Mouse (Mus musculus) heart, adult 9 months (tissue): ENCODE measurements around the gene Slc2a13.

ENCODE experiments used
- DNase-seq, 2 experiments: peaks; one replicate each; pipeline ENCODE4 v3.0.0; 2022; ENCODE audit warnings: low spot score in 2 of 2

The Slc2a13 gene

GRCm38 (mm10) chr15:91374441-91374840, 198.6 kb downstream of the Slc2a13 start:
- DNase-seq, result no peak

GRCm38 (mm10) chr15:91373203-91373584, 199.9 kb downstream of the Slc2a13 start:
- DNase-seq, result peak; percentile 11 to 14

- DNase-seq, result no peak
These were observed 200.4 kb downstream of the Slc2a13 start for GRCm38 (mm10) chr15:91372464-91373202.

GRCm38 (mm10) chr15:91371859-91372394, 201.1 kb downstream of the Slc2a13 start:
- DNase-seq, result no peak

- DNase-seq, result no peak
These were observed 203.2 kb downstream of the Slc2a13 start for GRCm38 (mm10) chr15:91369736-91370449.

- DNase-seq, result no peak
These were observed 212.6 kb downstream of the Slc2a13 start for GRCm38 (mm10) chr15:91360495-91360894.

- DNase-seq, result no peak
These were observed 222.1 kb downstream of the Slc2a13 start for GRCm38 (mm10) chr15:91351006-91351405.

- DNase-seq, result no peak
These were observed 234.7 kb downstream of the Slc2a13 start for GRCm38 (mm10) chr15:91338350-91338749.

GRCm38 (mm10) chr15:91334416-91334900, 238.6 kb downstream of the Slc2a13 start:
- DNase-seq, result no peak

- DNase-seq, result no peak
These were observed 245.3 kb downstream of the Slc2a13 start for GRCm38 (mm10) chr15:91327748-91328147.

GRCm38 (mm10) chr15:91327023-91327422, 246.0 kb downstream of the Slc2a13 start:
- DNase-seq, result no peak

- no peak for DNase-seq
These were observed 253.7 kb downstream of the Slc2a13 start for GRCm38 (mm10) chr15:91319376-91319775.

GRCm38 (mm10) chr15:91316964-91317363, 256.1 kb downstream of the Slc2a13 start:
- DNase-seq, result peak; percentile 39 to 48

- peak in 1 of 2 experiments; percentile 25 for DNase-seq
These were observed 258.4 kb downstream of the Slc2a13 start for GRCm38 (mm10) chr15:91314402-91315318.

- no peak for DNase-seq
These were observed 268.7 kb downstream of the Slc2a13 start for GRCm38 (mm10) chr15:91304296-91304852.

GRCm38 (mm10) chr15:91301366-91301765, 271.7 kb downstream of the Slc2a13 start:
- DNase-seq, result peak; percentile 43 to 86

GRCm38 (mm10) chr15:91299319-91299835, 273.7 kb downstream of the Slc2a13 start:
- DNase-seq, result no peak

GRCm38 (mm10) chr15:91283418-91283817, 289.6 kb downstream of the Slc2a13 start:
- no peak for DNase-seq

GRCm38 (mm10) chr15:91282822-91283221, 290.2 kb downstream of the Slc2a13 start:
- DNase-seq, result peak; percentile 51 to 66

GRCm38 (mm10) chr15:91281521-91281920, 291.5 kb downstream of the Slc2a13 start:
- DNase-seq, result no peak

GRCm38 (mm10) chr15:91279571-91279970, 293.5 kb downstream of the Slc2a13 start:
- no peak for DNase-seq
